ENCODE assay signal across 8 mouse cellular contexts in the genomic region with DNA sequence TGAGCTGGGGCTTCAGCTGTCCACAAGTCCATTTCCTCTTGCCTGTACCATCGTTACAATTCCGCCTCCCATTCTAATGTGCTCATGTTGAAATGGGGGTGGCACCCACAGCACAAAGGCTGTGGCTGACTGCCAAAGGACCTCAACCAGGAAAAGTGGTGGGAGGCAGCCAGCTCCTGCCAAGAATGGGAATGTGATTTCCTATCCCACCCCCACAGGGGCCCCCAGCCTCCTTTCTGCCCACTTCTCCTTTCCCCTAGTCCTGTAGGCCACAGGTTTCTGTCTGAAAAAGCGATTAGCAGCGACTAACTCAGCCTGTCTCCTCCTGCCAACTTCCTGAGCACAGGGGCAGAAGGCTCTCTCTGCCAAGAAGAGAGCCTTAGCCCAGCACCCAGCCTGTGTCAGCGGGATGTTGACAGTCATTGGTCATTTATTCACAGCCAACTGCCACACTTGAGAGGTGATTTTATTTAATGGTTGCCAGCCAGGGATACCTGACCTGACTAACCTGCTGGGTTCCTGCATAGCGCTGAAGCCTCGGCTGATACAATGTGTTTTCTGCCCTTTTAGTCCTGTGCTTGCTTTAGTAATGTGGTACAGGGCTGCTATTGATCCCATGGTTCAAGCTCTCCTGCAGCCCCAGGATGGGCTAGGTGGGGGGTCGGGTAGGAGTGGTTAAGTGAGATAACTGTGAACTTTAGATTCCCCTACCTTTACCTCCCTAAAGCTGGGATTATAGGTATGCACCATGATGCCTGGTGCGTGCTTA.
DNase-seq lines count a peak whose midpoint lies in the region; ATAC-seq lines count a peak whose summit lies in the region.

No protein-coding gene starts in this region.

- no peak for ATAC-seq in midbrain, embryonic 11.5 days (ENCODE audit: low FRiP score)
- peak; percentile 71 for ATAC-seq in heart, embryonic 16.5 days (replicated peaks; ENCODE audit: extremely low read depth, insufficient read depth, low FRiP score)
- ATAC-seq in lung, embryonic 16.5 days (ENCODE audit: low read depth) = peak; percentile 89

- no peak overlapping the region for H3K4me2 ChIP-seq in midbrain, embryonic 11.5 days
- peak overlapping the region; percentile 31; the same call in 1 of the 2 replicates for H3K4me2 ChIP-seq in heart, embryonic 16.5 days (ENCODE audit: low read depth, low read length)
- H3K4me2 ChIP-seq in lung, embryonic 16.5 days (ENCODE audit: low read depth, low read length) = no peak overlapping the region

- H3K9ac ChIP-seq in midbrain, embryonic 11.5 days (ENCODE audit: low read length) = no peak overlapping the region
- peak overlapping the region; percentile 27 for H3K9ac ChIP-seq in heart, embryonic 16.5 days (ENCODE audit: low read length)
- H3K9ac ChIP-seq in lung, embryonic 16.5 days (ENCODE audit: low read length) = peak overlapping the region; percentile 3; the same call in 1 of the 2 replicates

- H3K27me3 ChIP-seq in midbrain, embryonic 10.5 days (ENCODE audit: low read depth, poor library complexity, severe bottlenecking) = no peaks in the 10 kb centered on the region
- H3K27me3 ChIP-seq in midbrain, embryonic 11.5 days (ENCODE audit: control insufficient read depth, insufficient read depth, low read length) = no peaks in the 10 kb centered on the region
- H3K27me3 ChIP-seq in heart, embryonic 16.5 days (ENCODE audit: control insufficient read depth, insufficient read depth, low read length) = no peaks in the 10 kb centered on the region
- H3K27me3 ChIP-seq in lung, embryonic 16.5 days (ENCODE audit: control insufficient read depth, insufficient read depth, low read depth, low read length) = no peaks in the 10 kb centered on the region

- no peaks in the 10 kb centered on the region for H3K36me3 ChIP-seq in midbrain, embryonic 10.5 days
- no peaks in the 10 kb centered on the region for H3K36me3 ChIP-seq in midbrain, embryonic 11.5 days (ENCODE audit: control insufficient read depth, insufficient read depth, low read length)
- no peaks in the 10 kb centered on the region for H3K36me3 ChIP-seq in heart, embryonic 16.5 days (ENCODE audit: control insufficient read depth, insufficient read depth)
- H3K36me3 ChIP-seq in lung, embryonic 16.5 days (ENCODE audit: control insufficient read depth, insufficient read depth, low read length) = no peaks in the 10 kb centered on the region

- DNase-seq in midbrain, embryonic 10.5 days (ENCODE audit: low spot score) = no peak
- no peak for DNase-seq in midbrain, embryonic 11.5 days (ENCODE audit: low spot score, missing footprints)
- DNase-seq in fibroblast of lung, adult 2 months (ENCODE audit: low read depth) = peak; percentile 21
- peak; percentile 47 to 50 for DNase-seq in layer of hippocampus, adult 8-10 months (ENCODE audit: low spot score in 2 of 2)
- peak; percentile 47 for DNase-seq in right cerebral cortex, postnatal 25 days
- no peak for DNase-seq in yolk sac, embryonic 10.5 days (ENCODE audit: low spot score)

- H3K4me1 ChIP-seq in midbrain, embryonic 10.5 days = peaks cover 13% of the 10 kb centered on the region
- H3K4me1 ChIP-seq in midbrain, embryonic 11.5 days (ENCODE audit: control insufficient read depth, insufficient read depth, low read length) = peaks cover 2% of the 10 kb centered on the region; the same call in 1 of the 2 replicates
- peaks cover 25% of the 10 kb centered on the region for H3K4me1 ChIP-seq in heart, embryonic 16.5 days (ENCODE audit: control insufficient read depth, insufficient read depth, low read length)
- H3K4me1 ChIP-seq in lung, embryonic 16.5 days (replicated peaks; ENCODE audit: control insufficient read depth, insufficient read depth, low read length) = peaks cover 13% of the 10 kb centered on the region

- H3K4me3 ChIP-seq in midbrain, embryonic 10.5 days = no peak overlapping the region
- no peak overlapping the region for H3K4me3 ChIP-seq in midbrain, embryonic 11.5 days (ENCODE audit: low read depth, low read length)
- no peak overlapping the region for H3K4me3 ChIP-seq in heart, embryonic 16.5 days (ENCODE audit: low read length)
- no peak overlapping the region for H3K4me3 ChIP-seq in lung, embryonic 16.5 days (ENCODE audit: low read length)

- peak overlapping the region; percentile 42; the same call in 1 of the 2 replicates for H3K27ac ChIP-seq in midbrain, embryonic 10.5 days (replicated peaks)
- H3K27ac ChIP-seq in midbrain, embryonic 11.5 days (ENCODE audit: low read depth, low read length) = no peak overlapping the region
- peak overlapping the region; percentile 92 for H3K27ac ChIP-seq in heart, embryonic 16.5 days (ENCODE audit: low read length)
- peak overlapping the region; percentile 90 for H3K27ac ChIP-seq in lung, embryonic 16.5 days (ENCODE audit: low read length)

- H3K9me3 ChIP-seq in midbrain, embryonic 10.5 days (replicated peaks) = no peaks in the 10 kb centered on the region
- no peaks in the 10 kb centered on the region for H3K9me3 ChIP-seq in midbrain, embryonic 11.5 days (ENCODE audit: control insufficient read depth, low read length)
- no peaks in the 10 kb centered on the region for H3K9me3 ChIP-seq in heart, embryonic 16.5 days (replicated peaks; ENCODE audit: control insufficient read depth, low read length)
- no peaks in the 10 kb centered on the region for H3K9me3 ChIP-seq in lung, embryonic 16.5 days (ENCODE audit: control insufficient read depth, low read length)

- WGBS in midbrain, embryonic 10.5 days = 72% methylated on average over 9 of the region's 9 CpGs
- 68% methylated on average over 9 of the region's 9 CpGs for WGBS in midbrain, embryonic 11.5 days
- WGBS in heart, embryonic 16.5 days = 26% methylated on average over 9 of the region's 9 CpGs
- WGBS in lung, embryonic 16.5 days = 23% methylated on average over 9 of the region's 9 CpGs

Comparison
In these comparisons a context has a peak if more than half of its experiments do, and no peak if none do; other contexts are left out.
1. DNase-seq: peak in fibroblast of lung, adult 2 months (single experiment), layer of hippocampus, adult 8-10 months (2 of 2) and right cerebral cortex, postnatal 25 days (single experiment); none in midbrain, embryonic 10.5 days (single experiment), midbrain, embryonic 11.5 days (single experiment) and yolk sac, embryonic 10.5 days (single experiment).